Mouse (Mus musculus): ENCODE data around the gene Rpf2. TPM values are rescaled to one million over a fixed set of nuclear protein-coding genes. Genes with fewer than 3 reads are reported as not detected.

Rpf2 gene
- total RNA-seq, 1 experiment, result 78.8 TPM

DNA sequence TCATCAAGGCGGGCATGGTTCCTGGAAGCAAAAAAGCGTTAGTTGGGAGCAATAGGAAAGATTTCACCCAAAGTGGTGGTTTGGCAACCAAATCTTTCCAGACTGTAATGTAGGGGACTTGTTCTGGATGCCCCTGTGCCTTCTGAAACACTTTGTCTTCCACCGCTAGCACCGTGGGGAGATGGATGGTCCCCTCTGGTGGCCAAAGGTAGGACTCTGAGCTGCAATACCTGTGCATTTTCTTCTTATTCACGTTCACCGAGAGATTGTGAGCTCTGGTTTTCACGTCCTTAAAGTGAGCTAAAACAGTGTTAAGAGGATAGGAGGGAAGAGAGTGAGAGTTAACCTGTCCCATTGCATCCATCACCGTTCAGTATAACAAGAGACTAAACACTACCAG lies 56.0 kb downstream of the Rpf2 start:
- Histone ChIP-seq H3K27ac (ENCODE audit: insufficient read depth, low read depth, low read length, poor library complexity, severe bottlenecking) (no peak overlapping the region), H3K4me3 (ENCODE audit: insufficient read depth in 1 of 2, low read depth in 1 of 2, low read length in 2 of 2, poor library complexity in 1 of 2, severe bottlenecking in 1 of 2) (no peak overlapping the region), H3K9me3 (ENCODE audit: control insufficient read depth, insufficient read depth, low read depth, low read length) (no peaks in the 10 kb centered on the region), H3K36me3 (ENCODE audit: control insufficient read depth, insufficient read depth, low read length, poor library complexity, severe bottlenecking) (no peaks in the 10 kb centered on the region), H3K9ac (ENCODE audit: insufficient read depth, low read depth, low read length, poor library complexity, severe bottlenecking) (no peak overlapping the region), H3K4me1 (ENCODE audit: control insufficient read depth in 2 of 2, insufficient read depth in 2 of 2, low read length in 2 of 2, poor library complexity in 1 of 2) (no peaks in the 10 kb centered on the region; a peak in 1 of 4 replicates)
- in situ Hi-C loops (cut with MboI; ENCODE audit: low sequenced_read_pairs in 2 of 2, unreplicated experiment in 2 of 2), result no loop called here
- TF ChIP-seq MAFK (IDR thresholded peaks at IDR 0.05; ENCODE audit: insufficient read depth, low read depth, low read length) (no peak), HCFC1 (IDR thresholded peaks at IDR 0.05; ENCODE audit: borderline replicate concordance, insufficient read depth, low read length) (no peak), CHD2 (IDR thresholded peaks at IDR 0.05; ENCODE audit: low read depth, low read length) (no peak), ZNF384 (IDR thresholded peaks at IDR 0.05; ENCODE audit: low read depth, low read length) (no peak), ZC3H11A (IDR thresholded peaks at IDR 0.05; ENCODE audit: borderline replicate concordance, low read depth, low read length) (no peak)
- no peak for DNase-seq (ENCODE audit: low read depth, low spot score)

DNA sequence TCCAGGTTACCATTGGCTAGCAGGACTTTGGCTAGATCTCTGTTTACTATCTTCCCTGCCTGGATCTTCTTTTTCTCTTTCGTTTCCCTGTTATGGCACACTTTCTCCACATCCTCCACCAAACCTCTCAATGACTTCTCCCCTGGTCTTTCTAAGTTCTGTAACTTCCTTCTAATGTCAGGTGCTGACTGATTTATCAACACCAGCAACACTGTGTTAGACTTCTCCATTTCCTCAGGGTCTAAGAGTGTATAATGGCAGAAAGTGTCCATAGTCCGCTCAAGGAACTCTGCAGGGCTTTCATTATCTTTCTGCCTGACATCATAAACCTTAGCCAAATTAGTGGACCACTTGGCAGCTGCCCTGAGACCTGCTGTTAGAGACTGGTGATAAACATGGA lies 57.1 kb downstream of the Rpf2 start:
- H3K9me3 ChIP-seq (ENCODE audit: control insufficient read depth, insufficient read depth, low read depth, low read length), result no peaks in the 10 kb centered on the region
- no peaks in the 10 kb centered on the region for H3K36me3 ChIP-seq (ENCODE audit: control insufficient read depth, insufficient read depth, low read length, poor library complexity, severe bottlenecking)
- no peak overlapping the region for H3K9ac ChIP-seq (ENCODE audit: insufficient read depth, low read depth, low read length, poor library complexity, severe bottlenecking)
- in situ Hi-C loops (cut with MboI; ENCODE audit: low sequenced_read_pairs in 2 of 2, unreplicated experiment in 2 of 2), result no loop called here
- H3K4me1 ChIP-seq (ENCODE audit: control insufficient read depth in 2 of 2, insufficient read depth in 2 of 2, low read length in 2 of 2, poor library complexity in 1 of 2), result no peaks in the 10 kb centered on the region
- TF ChIP-seq ZNF384 (IDR thresholded peaks at IDR 0.05; ENCODE audit: low read depth, low read length), result no peak
- TF ChIP-seq ZC3H11A (IDR thresholded peaks at IDR 0.05; ENCODE audit: borderline replicate concordance, low read depth, low read length), result no peak
- TF ChIP-seq HCFC1 (IDR thresholded peaks at IDR 0.05; ENCODE audit: borderline replicate concordance, insufficient read depth, low read length), result no peak
- TF ChIP-seq MAFK (IDR thresholded peaks at IDR 0.05; ENCODE audit: insufficient read depth, low read depth, low read length), result no peak
- no peak for TF ChIP-seq CHD2 (IDR thresholded peaks at IDR 0.05; ENCODE audit: low read depth, low read length)
- no peak overlapping the region for H3K27ac ChIP-seq (ENCODE audit: insufficient read depth, low read depth, low read length, poor library complexity, severe bottlenecking)
- H3K4me3 ChIP-seq (ENCODE audit: insufficient read depth in 1 of 2, low read depth in 1 of 2, low read length in 2 of 2, poor library complexity in 1 of 2, severe bottlenecking in 1 of 2), result no peak overlapping the region
- no peak for DNase-seq (ENCODE audit: low read depth, low spot score)

DNA sequence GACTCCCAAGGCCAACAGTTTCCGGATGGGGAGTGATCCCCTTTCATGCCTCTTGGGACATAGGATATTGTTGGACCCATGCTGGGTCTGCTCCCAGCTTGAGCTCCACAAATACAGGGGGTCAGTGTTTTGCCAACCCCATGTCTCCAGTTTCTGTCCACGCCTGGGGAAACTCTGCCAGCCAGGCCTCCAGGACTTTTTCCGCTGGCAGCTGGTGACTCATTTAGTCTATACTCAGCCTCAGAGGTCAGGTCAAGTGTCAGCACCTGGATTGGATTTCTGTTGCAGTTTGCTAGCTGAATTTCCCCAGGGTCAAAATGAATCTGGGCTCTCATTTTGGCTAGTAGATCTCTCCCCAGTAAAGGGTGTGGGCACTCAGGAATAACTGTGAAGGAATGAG lies 58.0 kb downstream of the Rpf2 start:
- no peak overlapping the region for H3K9ac ChIP-seq (ENCODE audit: insufficient read depth, low read depth, low read length, poor library complexity, severe bottlenecking)
- H3K27ac ChIP-seq (ENCODE audit: insufficient read depth, low read depth, low read length, poor library complexity, severe bottlenecking), result no peak overlapping the region
- DNase-seq (ENCODE audit: low read depth, low spot score), result no peak
- H3K4me1 ChIP-seq (ENCODE audit: control insufficient read depth in 2 of 2, insufficient read depth in 2 of 2, low read length in 2 of 2, poor library complexity in 1 of 2), result no peaks in the 10 kb centered on the region
- H3K36me3 ChIP-seq (ENCODE audit: control insufficient read depth, insufficient read depth, low read length, poor library complexity, severe bottlenecking), result no peaks in the 10 kb centered on the region
- no peak overlapping the region for H3K4me3 ChIP-seq (ENCODE audit: insufficient read depth in 1 of 2, low read depth in 1 of 2, low read length in 2 of 2, poor library complexity in 1 of 2, severe bottlenecking in 1 of 2)
- no peaks in the 10 kb centered on the region for H3K9me3 ChIP-seq (ENCODE audit: control insufficient read depth, insufficient read depth, low read depth, low read length)
- TF ChIP-seq ZNF384 (IDR thresholded peaks at IDR 0.05; ENCODE audit: low read depth, low read length) (no peak), MAFK (IDR thresholded peaks at IDR 0.05; ENCODE audit: insufficient read depth, low read depth, low read length) (no peak), HCFC1 (IDR thresholded peaks at IDR 0.05; ENCODE audit: borderline replicate concordance, insufficient read depth, low read length) (no peak), CHD2 (IDR thresholded peaks at IDR 0.05; ENCODE audit: low read depth, low read length) (no peak), ZC3H11A (IDR thresholded peaks at IDR 0.05; ENCODE audit: borderline replicate concordance, low read depth, low read length) (no peak)
- in situ Hi-C loops (cut with MboI; ENCODE audit: low sequenced_read_pairs in 2 of 2, unreplicated experiment in 2 of 2), result no loop called here

DNA sequence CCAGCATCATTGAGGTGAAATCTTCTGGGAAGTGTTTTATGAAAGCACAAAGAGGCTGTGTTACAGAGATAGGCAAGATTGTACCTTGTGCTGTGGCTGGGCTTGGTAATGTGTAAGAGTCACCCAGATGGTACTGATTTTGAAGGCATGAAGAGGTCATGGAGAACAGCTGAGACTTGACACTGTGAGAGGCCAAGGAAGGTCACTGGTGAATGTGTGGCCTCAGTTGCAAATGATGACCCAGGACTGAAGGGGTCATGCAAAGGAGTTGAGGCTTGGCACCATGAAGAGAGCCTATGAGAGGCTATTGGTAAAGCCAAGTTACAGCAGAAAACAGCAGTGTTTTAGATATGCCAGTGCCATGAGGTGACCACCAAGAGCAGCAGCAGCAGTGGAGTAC lies 60.9 kb downstream of the Rpf2 start:
- H3K9me3 ChIP-seq (ENCODE audit: control insufficient read depth, insufficient read depth, low read depth, low read length), result no peaks in the 10 kb centered on the region
- in situ Hi-C loops (cut with MboI; ENCODE audit: low sequenced_read_pairs in 2 of 2, unreplicated experiment in 2 of 2), result no loop called here
- no peak overlapping the region for H3K27ac ChIP-seq (ENCODE audit: insufficient read depth, low read depth, low read length, poor library complexity, severe bottlenecking)
- TF ChIP-seq ZC3H11A (IDR thresholded peaks at IDR 0.05; ENCODE audit: borderline replicate concordance, low read depth, low read length) (no peak), MAFK (IDR thresholded peaks at IDR 0.05; ENCODE audit: insufficient read depth, low read depth, low read length) (no peak), CHD2 (IDR thresholded peaks at IDR 0.05; ENCODE audit: low read depth, low read length) (no peak), HCFC1 (IDR thresholded peaks at IDR 0.05; ENCODE audit: borderline replicate concordance, insufficient read depth, low read length) (no peak), ZNF384 (IDR thresholded peaks at IDR 0.05; ENCODE audit: low read depth, low read length) (no peak)
- no peak overlapping the region for H3K9ac ChIP-seq (ENCODE audit: insufficient read depth, low read depth, low read length, poor library complexity, severe bottlenecking)
- no peaks in the 10 kb centered on the region for H3K36me3 ChIP-seq (ENCODE audit: control insufficient read depth, insufficient read depth, low read length, poor library complexity, severe bottlenecking)
- H3K4me1 ChIP-seq (ENCODE audit: control insufficient read depth in 2 of 2, insufficient read depth in 2 of 2, low read length in 2 of 2, poor library complexity in 1 of 2), result no peaks in the 10 kb centered on the region
- no peak for DNase-seq (ENCODE audit: low read depth, low spot score)
- no peak overlapping the region for H3K4me3 ChIP-seq (ENCODE audit: insufficient read depth in 1 of 2, low read depth in 1 of 2, low read length in 2 of 2, poor library complexity in 1 of 2, severe bottlenecking in 1 of 2)

DNA sequence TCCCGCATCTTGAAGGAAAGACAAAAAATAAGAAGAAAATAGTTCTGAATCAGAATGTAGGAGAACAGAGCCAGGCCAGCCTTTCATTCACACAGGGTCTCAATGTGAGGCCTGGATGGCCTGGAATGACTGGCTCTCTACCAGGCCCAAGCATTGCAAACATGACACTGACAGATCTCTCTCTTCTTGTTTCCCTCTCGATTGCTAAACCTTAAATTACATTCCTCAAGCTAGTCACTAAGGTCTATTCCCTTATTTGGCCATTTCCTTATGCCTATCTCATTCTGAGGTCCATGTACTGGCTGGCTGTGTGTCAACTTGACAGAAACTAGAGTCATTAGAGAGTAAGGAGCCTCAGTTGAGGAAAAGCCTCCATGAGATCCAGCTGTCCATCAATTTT lies 66.8 kb downstream of the Rpf2 start:
- no peaks in the 10 kb centered on the region for H3K9me3 ChIP-seq (ENCODE audit: control insufficient read depth, insufficient read depth, low read depth, low read length)
- H3K4me1 ChIP-seq (ENCODE audit: control insufficient read depth in 2 of 2, insufficient read depth in 2 of 2, low read length in 2 of 2, poor library complexity in 1 of 2), result no peaks in the 10 kb centered on the region
- H3K9ac ChIP-seq (ENCODE audit: insufficient read depth, low read depth, low read length, poor library complexity, severe bottlenecking), result no peak overlapping the region
- DNase-seq (ENCODE audit: low read depth, low spot score), result no peak
- no peak overlapping the region for H3K27ac ChIP-seq (ENCODE audit: insufficient read depth, low read depth, low read length, poor library complexity, severe bottlenecking)
- H3K36me3 ChIP-seq (ENCODE audit: control insufficient read depth, insufficient read depth, low read length, poor library complexity, severe bottlenecking), result no peaks in the 10 kb centered on the region
- TF ChIP-seq MAFK (IDR thresholded peaks at IDR 0.05; ENCODE audit: insufficient read depth, low read depth, low read length) (no peak), ZNF384 (IDR thresholded peaks at IDR 0.05; ENCODE audit: low read depth, low read length) (no peak)
- no peak overlapping the region for H3K4me3 ChIP-seq (ENCODE audit: insufficient read depth in 1 of 2, low read depth in 1 of 2, low read length in 2 of 2, poor library complexity in 1 of 2, severe bottlenecking in 1 of 2)
- in situ Hi-C loops (cut with MboI; ENCODE audit: low sequenced_read_pairs in 2 of 2, unreplicated experiment in 2 of 2), result no loop called here

Measured in ES-E14 (cell line).